Mouse (Mus musculus) megakaryocyte, embryonic 14.5 days (primary cell): ENCODE results near the gene Apoa2. TPM values are rescaled to one million over a fixed set of nuclear protein-coding genes. Genes with fewer than 3 reads are reported as not detected.
A peak's percentile ranks its signal among the peaks of the same experiment; 100 is the strongest.

Experiments used
- H3K27me3 ChIP-seq: replicated peaks from 2 replicates; pipeline ENCODE3; 2012; ENCODE audit warnings: inconsistent platforms
- H3K36me3 ChIP-seq: replicated peaks from 2 replicates; pipeline ENCODE3; 2012; ENCODE audit warnings: low read length, inconsistent platforms, mixed read lengths
- H3K4me1 ChIP-seq: 2 replicates; pipeline ENCODE4 v1.6.1; 2012; ENCODE audit warnings: inconsistent platforms
- H3K4me3 ChIP-seq: replicated peaks from 2 replicates; pipeline ENCODE3; 2012; ENCODE audit warnings: moderate library complexity, mild to moderate bottlenecking, inconsistent platforms
- H3K9me3 ChIP-seq: 2 replicates; pipeline ENCODE4 v1.6.1; 2012; ENCODE audit warnings: inconsistent platforms
- FLI1 ChIP-seq: IDR thresholded peaks from 2 replicates; pipeline ENCODE4 v1.6.1; 2012; ENCODE audit warnings: low read length, inconsistent platforms, mixed read lengths
- GATA1 ChIP-seq: IDR thresholded peaks from 3 replicates; pipeline ENCODE4 v1.6.1; 2012; ENCODE audit warnings: mixed read lengths, low read length, inconsistent platforms, borderline replicate concordance
- polyA plus RNA-seq: library from polyadenylated mRNA; stranded (reverse); fragments of >175 nt; gene quantifications from 2 replicates; pipeline ENCODE4 v1.2.3, GENCODE M21; 2012; ENCODE audit warnings: low replicate concordance; ENCODE audit not compliant: insufficient read depth

Gene Apoa2
- polyA plus RNA-seq, 1 experiment: not detected

GRCm38 (mm10) chr1:171270573-171270900 lies 45.7 kb downstream of the Apoa2 start:
- H3K9me3 ChIP-seq: no peaks in the 10 kb centered on the region
- TF ChIP-seq GATA1: no peak
- no peak for TF ChIP-seq FLI1
- H3K27me3 ChIP-seq: no peaks in the 10 kb centered on the region
- H3K4me1 ChIP-seq: peaks cover 40% of the 10 kb centered on the region
- H3K36me3 ChIP-seq: peaks cover 40% of the 10 kb centered on the region
- peak overlapping the region; percentile 99 for H3K4me3 ChIP-seq

GRCm38 (mm10) chr1:171271196-171271595 lies 46.3 kb downstream of the Apoa2 start:
- Histone ChIP-seq H3K4me1 (peaks cover 36% of the 10 kb centered on the region), H3K36me3 (peaks cover 46% of the 10 kb centered on the region), H3K4me3 (peak overlapping the region; percentile 99), H3K27me3 (no peaks in the 10 kb centered on the region), H3K9me3 (no peaks in the 10 kb centered on the region)
- TF ChIP-seq FLI1: no peak
- no peak for TF ChIP-seq GATA1

GRCm38 (mm10) chr1:171271622-171272021 lies 46.8 kb downstream of the Apoa2 start:
- peak overlapping the region; percentile 68 for H3K4me3 ChIP-seq
- H3K9me3 ChIP-seq: no peaks in the 10 kb centered on the region
- TF ChIP-seq FLI1 (no peak), GATA1 (no peak)
- H3K4me1 ChIP-seq: peaks cover 31% of the 10 kb centered on the region
- peaks cover 51% of the 10 kb centered on the region for H3K36me3 ChIP-seq
- H3K27me3 ChIP-seq: no peaks in the 10 kb centered on the region

GRCm38 (mm10) chr1:171272086-171272485 lies 47.2 kb downstream of the Apoa2 start:
- Histone ChIP-seq H3K4me3 (no peak overlapping the region), H3K27me3 (no peaks in the 10 kb centered on the region), H3K36me3 (peaks cover 55% of the 10 kb centered on the region), H3K9me3 (no peaks in the 10 kb centered on the region), H3K4me1 (peaks cover 30% of the 10 kb centered on the region)
- TF ChIP-seq GATA1 (no peak), FLI1 (no peak)

GRCm38 (mm10) chr1:171274171-171274570 lies 49.3 kb downstream of the Apoa2 start:
- H3K4me3 ChIP-seq: no peak overlapping the region
- peaks cover 30% of the 10 kb centered on the region for H3K4me1 ChIP-seq
- H3K36me3 ChIP-seq: peaks cover 76% of the 10 kb centered on the region
- no peak for TF ChIP-seq FLI1
- TF ChIP-seq GATA1: no peak
- H3K27me3 ChIP-seq: no peaks in the 10 kb centered on the region
- H3K9me3 ChIP-seq: no peaks in the 10 kb centered on the region

GRCm38 (mm10) chr1:171275144-171275734 lies 50.4 kb downstream of the Apoa2 start:
- H3K9me3 ChIP-seq: no peaks in the 10 kb centered on the region
- TF ChIP-seq GATA1 (no peak), FLI1 (no peak)
- no peak overlapping the region for H3K4me3 ChIP-seq
- no peaks in the 10 kb centered on the region for H3K27me3 ChIP-seq
- peaks cover 76% of the 10 kb centered on the region for H3K36me3 ChIP-seq
- peaks cover 30% of the 10 kb centered on the region for H3K4me1 ChIP-seq

Other genes with a start within 250 kb of the Apoa2 start
- gene Fcgr2b, start 248.5 kb upstream of the Apoa2 start, polyA plus RNA-seq: 17.6 TPM in 1 of 2 replicates, not detected in the other
- gene Fcgr4, start 206.1 kb upstream of the Apoa2 start, polyA plus RNA-seq: 0.07 TPM in 1 of 2 replicates, not detected in the other
- gene Fcgr3, start 160.1 kb upstream of the Apoa2 start, polyA plus RNA-seq: 9.2 TPM in 1 of 2 replicates, not detected in the other
- not detected in 2 replicates for gene Cfap126, start 111.1 kb upstream of the Apoa2 start, polyA plus RNA-seq
- 22.4 and 93.6 TPM in 2 replicates for gene Sdhc, start 74.5 kb upstream of the Apoa2 start, polyA plus RNA-seq
- 3.7 TPM in 1 of 2 replicates, not detected in the other for gene Mpz, start 74.3 kb upstream of the Apoa2 start, polyA plus RNA-seq
- 28.3 and 28.5 TPM in 2 replicates for gene Pcp4l1, start 28.8 kb upstream of the Apoa2 start, polyA plus RNA-seq
- not detected in 2 replicates for gene Nr1i3, start 11.1 kb upstream of the Apoa2 start, polyA plus RNA-seq
- gene Tomm40l, start 2.5 kb upstream of the Apoa2 start, polyA plus RNA-seq: 22.7 and 24.1 TPM in 2 replicates
- gene Fcer1g, start 9.3 kb downstream of the Apoa2 start, polyA plus RNA-seq: 12.9 and 57.4 TPM in 2 replicates
- gene Adamts4, start 25.4 kb downstream of the Apoa2 start, polyA plus RNA-seq: 0.50 TPM in 1 of 2 replicates, not detected in the other
- 24.9 and 49.7 TPM in 2 replicates for gene Ndufs2, start 26.3 kb downstream of the Apoa2 start, polyA plus RNA-seq
- gene B4galt3, start 45.3 kb downstream of the Apoa2 start, polyA plus RNA-seq: 20.5 and 20.6 TPM in 2 replicates
- 17.0 and 28.8 TPM in 2 replicates for gene Ppox, start 56.1 kb downstream of the Apoa2 start, polyA plus RNA-seq
- gene Usp21, start 62.9 kb downstream of the Apoa2 start, polyA plus RNA-seq: 33.2 and 67.7 TPM in 2 replicates
- 18.6 and 97.6 TPM in 2 replicates for gene Ufc1, start 70.0 kb downstream of the Apoa2 start, polyA plus RNA-seq
- gene Dedd, start 104.1 kb downstream of the Apoa2 start, polyA plus RNA-seq: 19.6 and 45.4 TPM in 2 replicates
- gene Nit1, start 120.6 kb downstream of the Apoa2 start, polyA plus RNA-seq: 3.2 and 6.1 TPM in 2 replicates
- gene Pfdn2, start 120.6 kb downstream of the Apoa2 start, polyA plus RNA-seq: 1.3 and 11.9 TPM in 2 replicates
- gene Klhdc9, start 135.7 kb downstream of the Apoa2 start, polyA plus RNA-seq: not detected in 2 replicates
- 0.44 TPM in 1 of 2 replicates, not detected in the other for gene Nectin4, start 145.0 kb downstream of the Apoa2 start, polyA plus RNA-seq
- 5.2 and 12.3 TPM in 2 replicates for gene Arhgap30, start 163.9 kb downstream of the Apoa2 start, polyA plus RNA-seq
- gene Usf1, start 186.3 kb downstream of the Apoa2 start, polyA plus RNA-seq: 18.5 and 37.8 TPM in 2 replicates
- gene Tstd1, start 193.8 kb downstream of the Apoa2 start, polyA plus RNA-seq: not detected in 2 replicates
- gene F11r, start 212.5 kb downstream of the Apoa2 start, polyA plus RNA-seq: 21.9 and 94.2 TPM in 2 replicates